Mouse (Mus musculus) embryonic fibroblast, embryonic 13.5 days (primary cell): Measurements from ENCODE around the gene Scaf8. TPM values are rescaled to one million over a fixed set of nuclear protein-coding genes. Genes with fewer than 3 reads are reported as not detected.
"Not testable (repeated sequence)": the region's sequence is repeated elsewhere in the genome, so short reads cannot be mapped to it uniquely, and the experiment has no call there.

Source experiments
- H3K27ac ChIP-seq: 2 replicates; pipeline ENCODE4 v1.5.1; 2012; ENCODE audit warnings: low read length, control low read depth, inconsistent platforms; ENCODE audit not compliant: insufficient read depth
- H3K4me1 ChIP-seq: 2 replicates; pipeline ENCODE4 v1.6.1; 2011; ENCODE audit warnings: low read length; ENCODE audit not compliant: control insufficient read depth, insufficient read depth
- H3K4me3 ChIP-seq: 2 replicates; pipeline ENCODE4 v1.5.1; 2011; ENCODE audit warnings: mild to moderate bottlenecking, control low read depth, low read length; ENCODE audit not compliant: insufficient read depth
- CTCF ChIP-seq: IDR thresholded peaks from 2 replicates; pipeline ENCODE4 v1.5.1; 2011; ENCODE audit warnings: mild to moderate bottlenecking, control low read depth, low read length, moderate library complexity, borderline replicate concordance; ENCODE audit not compliant: insufficient read depth
- POLR2A ChIP-seq: IDR thresholded peaks from 2 replicates; pipeline ENCODE4 v1.6.1; 2011; ENCODE audit warnings: low read depth, mild to moderate bottlenecking, control low read depth, low read length, moderate library complexity
- polyA plus RNA-seq: library from polyadenylated mRNA; stranded (reverse); fragments of >200 nt; gene quantifications from 2 replicates; pipeline ENCODE4 v1.2.4, GENCODE M21; 2011; ENCODE audit warnings: low read depth; ENCODE audit not compliant: missing spikeins, insufficient read length

Gene Scaf8
- polyA plus RNA-seq, 1 experiment = 45.3 TPM

GRCm38 (mm10) chr17:3084551-3084930, 30.2 kb upstream of the Scaf8 start:
- Histone ChIP-seq H3K27ac (peak overlapping the region; percentile 89), H3K4me3 (peak overlapping the region; percentile 50), H3K4me1 (no peaks in the 10 kb centered on the region)
- TF ChIP-seq POLR2A (peak; percentile 45; the same call in 1 of the 2 replicates), CTCF (peak; percentile 48; the same call in 1 of the 2 replicates)

- Histone ChIP-seq H3K4me3 (peak overlapping the region; percentile 50), H3K27ac (peak overlapping the region; percentile 89), H3K4me1 (no peaks in the 10 kb centered on the region)
- TF ChIP-seq CTCF = no peak
- no peak for TF ChIP-seq POLR2A
These were observed 29.6 kb upstream of the Scaf8 start for GRCm38 (mm10) chr17:3085152-3085551.

GRCm38 (mm10) chr17:3092682-3093081, 22.1 kb upstream of the Scaf8 start:
- TF ChIP-seq CTCF (no peak), POLR2A (no peak)
- Histone ChIP-seq H3K27ac (no peak overlapping the region), H3K4me1 (no peaks in the 10 kb centered on the region), H3K4me3 (no peak overlapping the region)

- H3K4me3 ChIP-seq, H3K4me1 ChIP-seq, H3K27ac ChIP-seq: not testable (repeated sequence)
These were observed 15.5 kb upstream of the Scaf8 start for GRCm38 (mm10) chr17:3099273-3099672.

- TF ChIP-seq CTCF (no peak), POLR2A (peak; percentile 53; the same call in 1 of the 2 replicates)
- Histone ChIP-seq H3K4me3 (no peak overlapping the region), H3K27ac (no peak overlapping the region), H3K4me1 (no peaks in the 10 kb centered on the region)
These were observed 12.2 kb upstream of the Scaf8 start for GRCm38 (mm10) chr17:3102336-3103165.

GRCm38 (mm10) chr17:3104154-3104931, 10.4 kb upstream of the Scaf8 start:
- Histone ChIP-seq H3K27ac (no peak overlapping the region), H3K4me3 (no peak overlapping the region), H3K4me1 (no peaks in the 10 kb centered on the region)
- no peak for TF ChIP-seq POLR2A
- TF ChIP-seq CTCF = no peak

- no peaks in the 10 kb centered on the region for H3K4me1 ChIP-seq
- no peak for TF ChIP-seq CTCF
- TF ChIP-seq POLR2A = no peak
- no peak overlapping the region for H3K4me3 ChIP-seq
- no peak overlapping the region for H3K27ac ChIP-seq
These were observed 9.8 kb upstream of the Scaf8 start for GRCm38 (mm10) chr17:3105022-3105421.

GRCm38 (mm10) chr17:3113737-3114357, 925 bp upstream of the Scaf8 start:
- H3K27ac ChIP-seq = peak overlapping the region; percentile 74
- peaks cover 5% of the 10 kb centered on the region for H3K4me1 ChIP-seq
- peak overlapping the region; percentile 81 for H3K4me3 ChIP-seq
- TF ChIP-seq POLR2A (no peak), CTCF (no peak)

GRCm38 (mm10) chr17:3114358-3114719, 433 bp upstream of the Scaf8 start:
- peak overlapping the region; percentile 81 for H3K4me3 ChIP-seq
- peak overlapping the region; percentile 74 for H3K27ac ChIP-seq
- H3K4me1 ChIP-seq = peaks cover 5% of the 10 kb centered on the region
- no peak for TF ChIP-seq CTCF

- peaks cover 5% of the 10 kb centered on the region for H3K4me1 ChIP-seq
- TF ChIP-seq CTCF (no peak), POLR2A (no peak)
- H3K27ac ChIP-seq = peak overlapping the region; percentile 98
- peak overlapping the region; percentile 81 for H3K4me3 ChIP-seq
These were observed 705 bp downstream of the Scaf8 start for GRCm38 (mm10) chr17:3115380-3115974.

GRCm38 (mm10) chr17:3120949-3121348, 6.2 kb downstream of the Scaf8 start:
- H3K4me3 ChIP-seq, H3K4me1 ChIP-seq, H3K27ac ChIP-seq: not testable (repeated sequence)

- H3K4me1 ChIP-seq, H3K4me3 ChIP-seq, H3K27ac ChIP-seq: not testable (repeated sequence)
These were observed 8.8 kb downstream of the Scaf8 start for GRCm38 (mm10) chr17:3123581-3123980.
